Mouse (Mus musculus) liver, embryonic 14.5 days (tissue): ENCODE results near the gene Gemin6. TPM values are rescaled to one million over a fixed set of nuclear protein-coding genes. Genes with fewer than 3 reads are reported as not detected.

Experiments used
- ATAC-seq: fragments of 200-750 bp; cut with Nextera tagmentation; 2 replicates; pipeline ENCODE4 v1.8.0; 2017; ENCODE audit warnings: moderate number of reproducible peaks, mild to moderate bottlenecking, moderate library complexity; ENCODE audit not compliant: insufficient read depth
- DNase-seq, 3 experiments: peaks; one replicate each; pipeline ENCODE4 v3.0.0-alpha.2; 2012 to 2013; ENCODE audit warnings: low read depth in 3 of 3, low spot score in 3 of 3
- H3K27ac ChIP-seq: fragments of 300-500 bp; sonication (generic); 2 replicates; pipeline ENCODE4 v1.5.1; 2014; ENCODE audit warnings: moderate library complexity, mild to moderate bottlenecking, control low read depth, inconsistent platforms
- H3K27me3 ChIP-seq: fragments of 300-500 bp; sonication (generic); 2 replicates; pipeline ENCODE4 v1.6.1; 2014; ENCODE audit warnings: mild to moderate bottlenecking, low read length, moderate library complexity; ENCODE audit not compliant: control insufficient read depth, insufficient read depth
- H3K36me3 ChIP-seq: fragments of 300-500 bp; sonication (generic); replicated peaks from 2 replicates; pipeline ENCODE4 v1.6.1; 2014; ENCODE audit warnings: low read depth; ENCODE audit not compliant: control insufficient read depth, insufficient read depth
- H3K4me1 ChIP-seq, 2 experiments: fragments of 200-500 bp in 1 of 2; fragments of 300-500 bp in 1 of 2; sonication (generic) in 1 of 2; replicated peaks; 2 replicates each; pipeline ENCODE4 v1.6.1; 2012 to 2014; ENCODE audit warnings: antibody characterized with exemption in 1 of 2, inconsistent platforms in 1 of 2, low read length in 1 of 2; ENCODE audit not compliant: control insufficient read depth in 2 of 2, insufficient read depth in 2 of 2
- H3K4me2 ChIP-seq: fragments of 300-500 bp; sonication (generic); 2 replicates; pipeline ENCODE4 v1.6.1; 2014; ENCODE audit warnings: low read depth, mild to moderate bottlenecking, control low read depth, moderate library complexity
- H3K4me3 ChIP-seq, 2 experiments: fragments of 200-500 bp in 1 of 2; fragments of 300-500 bp in 1 of 2; sonication (generic) in 1 of 2; 2 replicates each; pipeline ENCODE4 v1.5.1; 2012 to 2014; ENCODE audit warnings: low read depth in 2 of 2, low read length in 2 of 2, mild to moderate bottlenecking in 2 of 2, control low read depth in 1 of 2, inconsistent platforms in 1 of 2, moderate library complexity in 1 of 2; ENCODE audit not compliant: insufficient read depth in 1 of 2
- H3K9ac ChIP-seq: fragments of 300-500 bp; sonication (generic); replicated peaks from 2 replicates; pipeline ENCODE4 v1.6.1; 2014; ENCODE audit warnings: mild to moderate bottlenecking, control low read depth, moderate library complexity
- H3K9me3 ChIP-seq: fragments of 300-500 bp; sonication (generic); 2 replicates; pipeline ENCODE4 v1.6.1; 2016; ENCODE audit warnings: low read length, mixed read lengths; ENCODE audit not compliant: control insufficient read depth
- CTCF ChIP-seq: IDR thresholded peaks from 2 replicates; pipeline ENCODE4 v1.5.1; 2016; ENCODE audit warnings: antibody characterized with exemption, low read depth, control low read depth
- EP300 ChIP-seq: IDR thresholded peaks from 2 replicates; pipeline ENCODE4 v1.6.1; 2016; ENCODE audit warnings: antibody characterized with exemption, low read depth
- WGBS: fragments of 180-500 bp; shearing (Covaris S2); extraction: QIAGEN DNeasy Blood & Tissue Kit; methylation state at CpG from one replicate; pipeline ENCODE4 v1.1.7; 2014; ENCODE audit not compliant: insufficient replicate concordance; 5-methylcytosine and 5-hydroxymethylcytosine counted together
- polyA plus RNA-seq, 2 experiments: library from polyadenylated mRNA; depleted of rRNA in 1 of 2; stranded (reverse) in 1 of 2; unstranded in 1 of 2; fragments of >200 nt; fragmentation: Nextera tagmentation in 1 of 2; extraction: Ambion mirVana in 1 of 2; gene quantifications; 2 replicates each; pipeline versions ENCODE4 v1.2.1 to v1.2.3; 2012 to 2014

Gene Gemin6
- polyA plus RNA-seq, 2 experiments = 16.2 to 33.6 TPM

DNA sequence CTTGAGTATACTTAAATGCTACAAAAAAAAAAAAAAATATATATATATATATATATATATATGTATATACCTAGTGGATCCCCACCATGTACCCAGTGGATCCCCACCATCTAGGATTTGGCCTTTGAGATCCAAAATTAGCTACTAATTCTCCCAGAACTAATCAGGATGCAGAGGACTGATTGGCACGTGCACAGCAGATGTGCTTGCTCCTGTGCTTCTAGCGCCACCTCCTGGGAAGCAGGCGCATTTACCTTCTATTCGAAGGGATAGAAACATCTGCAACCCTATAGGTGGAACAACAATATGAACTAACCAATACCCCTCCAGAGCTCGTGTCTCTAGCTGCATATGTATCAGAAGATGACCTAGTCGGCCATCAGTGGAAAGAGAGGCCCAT, 44.3 kb upstream of the Gemin6 start:
- H3K9me3 ChIP-seq = no peaks in the 10 kb centered on the region
- no peaks in the 10 kb centered on the region; a peak in 1 of 4 replicates for H3K4me1 ChIP-seq
- no peak overlapping the region for H3K9ac ChIP-seq
- peak; percentile 41 to 50 (median 47) for DNase-seq
- no peak overlapping the region for H3K27ac ChIP-seq
- H3K27me3 ChIP-seq = no peaks in the 10 kb centered on the region
- no peak overlapping the region for H3K4me2 ChIP-seq
- peak; percentile 77 for ATAC-seq
- no peak overlapping the region for H3K4me3 ChIP-seq
- no peak for TF ChIP-seq EP300
- peak; percentile 93 for TF ChIP-seq CTCF
- H3K36me3 ChIP-seq = no peaks in the 10 kb centered on the region
- under 1% methylated on average over 6 of the region's 6 CpGs for WGBS

GRCm38 (mm10) chr17:80180468-80180867, 43.8 kb upstream of the Gemin6 start:
- H3K9ac ChIP-seq = no peak overlapping the region
- no peak overlapping the region for H3K4me3 ChIP-seq
- no peaks in the 10 kb centered on the region for H3K4me1 ChIP-seq
- TF ChIP-seq CTCF (no peak), EP300 (no peak)
- ATAC-seq = no peak
- H3K27ac ChIP-seq = no peak overlapping the region
- H3K27me3 ChIP-seq = no peaks in the 10 kb centered on the region
- no peak overlapping the region for H3K4me2 ChIP-seq
- no peaks in the 10 kb centered on the region for H3K36me3 ChIP-seq
- no peak for DNase-seq
- H3K9me3 ChIP-seq = no peaks in the 10 kb centered on the region

GRCm38 (mm10) chr17:80183615-80184014, 40.6 kb upstream of the Gemin6 start:
- 64% methylated on average over 10 of the region's 10 CpGs for WGBS
- H3K4me3 ChIP-seq = no peak overlapping the region

GRCm38 (mm10) chr17:80193075-80193474, 31.2 kb upstream of the Gemin6 start:
- Histone ChIP-seq H3K4me1 (no peaks in the 10 kb centered on the region), H3K9ac (no peak overlapping the region), H3K4me2 (no peak overlapping the region), H3K36me3 (peaks cover 4% of the 10 kb centered on the region), H3K4me3 (no peak overlapping the region), H3K27me3 (no peaks in the 10 kb centered on the region), H3K27ac (no peak overlapping the region), H3K9me3 (no peaks in the 10 kb centered on the region)
- 56% methylated on average over 5 of the region's 5 CpGs for WGBS
- DNase-seq = no peak
- ATAC-seq = no peak
- TF ChIP-seq CTCF (peak; percentile 35; the same call in 1 of the 2 replicates), EP300 (no peak)

More at GRCm38 (mm10) chr17:80183615-80184014, 40.6 kb upstream of the Gemin6 start:
- TF ChIP-seq CTCF = no peak
- no peak for TF ChIP-seq EP300
- no peak for ATAC-seq
- Histone ChIP-seq H3K27me3 (no peaks in the 10 kb centered on the region), H3K9ac (no peak overlapping the region), H3K27ac (no peak overlapping the region), H3K4me2 (no peak overlapping the region), H3K9me3 (no peaks in the 10 kb centered on the region), H3K4me1 (no peaks in the 10 kb centered on the region), H3K36me3 (no peaks in the 10 kb centered on the region)
- DNase-seq = no peak

DNA sequence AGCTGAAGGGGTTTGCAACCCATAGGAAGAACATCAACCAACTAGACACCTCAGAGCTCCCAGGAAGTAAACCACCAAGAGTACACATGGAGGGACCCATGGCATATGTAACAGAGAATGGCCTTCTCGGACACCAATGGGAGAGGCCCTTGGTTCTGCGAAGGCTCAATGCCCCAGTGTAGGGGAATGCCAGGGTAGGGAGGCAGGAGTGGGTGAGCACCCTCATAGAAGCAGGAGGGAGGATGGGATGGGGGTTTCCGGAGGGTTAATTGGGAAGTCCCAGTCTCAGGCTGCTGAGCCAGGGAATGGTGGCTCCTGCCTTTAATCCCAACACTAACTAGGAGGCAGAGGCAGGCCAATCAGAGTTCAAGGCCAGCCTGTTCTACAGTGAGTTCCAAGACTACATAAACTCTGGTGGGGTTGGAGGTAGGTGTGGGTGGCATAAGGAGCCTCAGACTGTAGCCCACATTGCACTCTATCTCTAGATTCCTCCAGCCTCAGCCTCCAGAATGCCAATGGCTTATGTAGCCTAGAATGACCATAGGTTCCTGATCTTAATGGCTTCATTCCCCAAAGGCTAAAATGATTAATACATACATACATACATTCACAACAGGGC, 25.0 kb upstream of the Gemin6 start:
- H3K4me1 ChIP-seq = no peaks in the 10 kb centered on the region
- no peak overlapping the region for H3K4me3 ChIP-seq
- H3K27ac ChIP-seq = no peak overlapping the region
- H3K36me3 ChIP-seq = peaks cover 44% of the 10 kb centered on the region
- no peak overlapping the region for H3K4me2 ChIP-seq
- ATAC-seq (peak; percentile 39), DNase-seq (no peak)
- 78% methylated on average over 3 of the region's 3 CpGs for WGBS
- no peak overlapping the region for H3K9ac ChIP-seq
- no peaks in the 10 kb centered on the region for H3K9me3 ChIP-seq
- TF ChIP-seq EP300 = no peak
- no peak for TF ChIP-seq CTCF
- no peaks in the 10 kb centered on the region for H3K27me3 ChIP-seq
